Mouse (Mus musculus): ENCODE measurements around the gene Ctnna3. TPM values are rescaled to one million over a fixed set of nuclear protein-coding genes. Genes with fewer than 3 reads are reported as not detected.
"Not testable (repeated sequence)": the region's sequence is repeated elsewhere in the genome, so short reads cannot be mapped to it uniquely, and the experiment has no call there.

Ctnna3 gene
- polyA plus RNA-seq, 1 experiment from 2014 or later: 0.48 TPM

GRCm38 (mm10) chr10:64146511-64146910 is 716.6 kb downstream of the Ctnna3 start:
- DNase-seq (ENCODE audit: low spot score): no peak

- DNase-seq (ENCODE audit: low spot score): no peak
Observed at GRCm38 (mm10) chr10:64181696-64182095, 751.8 kb downstream of the Ctnna3 start.

- DNase-seq (ENCODE audit: low spot score): no peak
Observed at GRCm38 (mm10) chr10:64182731-64183130, 752.8 kb downstream of the Ctnna3 start.

- DNase-seq (ENCODE audit: low spot score): no peak
Observed at GRCm38 (mm10) chr10:64188046-64188445, 758.1 kb downstream of the Ctnna3 start.

- DNase-seq (ENCODE audit: low spot score): no peak
Observed at GRCm38 (mm10) chr10:64197584-64197983, 767.7 kb downstream of the Ctnna3 start.

- DNase-seq (ENCODE audit: low spot score): no peak
Observed at GRCm38 (mm10) chr10:64215632-64216031, 785.7 kb downstream of the Ctnna3 start.

- DNase-seq (ENCODE audit: low spot score): no peak
Observed at GRCm38 (mm10) chr10:64223023-64223422, 793.1 kb downstream of the Ctnna3 start.

- no peak for DNase-seq (ENCODE audit: low spot score)
Observed at GRCm38 (mm10) chr10:64224007-64224406, 794.1 kb downstream of the Ctnna3 start.

GRCm38 (mm10) chr10:64224424-64224823 is 794.5 kb downstream of the Ctnna3 start:
- no peak for DNase-seq (ENCODE audit: low spot score)

GRCm38 (mm10) chr10:64225826-64226225 is 795.9 kb downstream of the Ctnna3 start:
- not testable (repeated sequence) for DNase-seq (ENCODE audit: low spot score)

GRCm38 (mm10) chr10:64243421-64243820 is 813.5 kb downstream of the Ctnna3 start:
- no peak for DNase-seq (ENCODE audit: low spot score)

GRCm38 (mm10) chr10:64268156-64268555 is 838.3 kb downstream of the Ctnna3 start:
- no peak for DNase-seq (ENCODE audit: low spot score)

GRCm38 (mm10) chr10:64275143-64275542 is 845.2 kb downstream of the Ctnna3 start:
- no peak for DNase-seq (ENCODE audit: low spot score)

- no peak for DNase-seq (ENCODE audit: low spot score)
Observed at GRCm38 (mm10) chr10:64278836-64279235, 848.9 kb downstream of the Ctnna3 start.

- no peak for DNase-seq (ENCODE audit: low spot score)
Observed at GRCm38 (mm10) chr10:64305802-64306201, 875.9 kb downstream of the Ctnna3 start.

- no peak for DNase-seq (ENCODE audit: low spot score)
Observed at GRCm38 (mm10) chr10:64311622-64312292, 881.9 kb downstream of the Ctnna3 start.

- DNase-seq (ENCODE audit: low spot score): no peak
Observed at GRCm38 (mm10) chr10:64320332-64320731, 890.4 kb downstream of the Ctnna3 start.

GRCm38 (mm10) chr10:64342702-64343379 is 912.9 kb downstream of the Ctnna3 start:
- no peak for DNase-seq (ENCODE audit: low spot score)

GRCm38 (mm10) chr10:64373288-64373687 is 943.4 kb downstream of the Ctnna3 start:
- no peak for DNase-seq (ENCODE audit: low spot score)

- DNase-seq (ENCODE audit: low spot score): no peak
Observed at GRCm38 (mm10) chr10:64377751-64378150, 947.9 kb downstream of the Ctnna3 start.

GRCm38 (mm10) chr10:64396579-64396978 is 966.7 kb downstream of the Ctnna3 start:
- no peak for DNase-seq (ENCODE audit: low spot score)

GRCm38 (mm10) chr10:64418396-64418795 is 988.5 kb downstream of the Ctnna3 start:
- DNase-seq (ENCODE audit: low spot score): not testable (repeated sequence)

GRCm38 (mm10) chr10:64438736-64439135 is 1008.8 kb downstream of the Ctnna3 start:
- no peak for DNase-seq (ENCODE audit: low spot score)

All from thymus, postnatal 0 days (tissue).